Mouse (Mus musculus) embryonic fibroblast, embryonic 13.5 days (primary cell): ENCODE results near the gene Zswim8.

Experiments used
- CTCF ChIP-seq: IDR thresholded peaks from 2 replicates; pipeline ENCODE4 v1.5.1; 2011; ENCODE audit warnings: mild to moderate bottlenecking, control low read depth, low read length, moderate library complexity, borderline replicate concordance; ENCODE audit not compliant: insufficient read depth
- POLR2A ChIP-seq: IDR thresholded peaks from 2 replicates; pipeline ENCODE4 v1.6.1; 2011; ENCODE audit warnings: low read depth, mild to moderate bottlenecking, control low read depth, low read length, moderate library complexity

- TF ChIP-seq CTCF (no peak), POLR2A (no peak)
These were observed 25.6 kb upstream of the Zswim8 start for GRCm38 (mm10) chr14:20681742-20682141.
